Mouse (Mus musculus) E14TG2a.4 (cell line): ENCODE data around the gene Exoc4.

Experiments used
- CTCF ChIP-seq: conservative IDR thresholded peaks from 2 replicates; pipeline ENCODE4 v1.5.1; 2014; ENCODE audit warnings: low read length
- NANOG ChIP-seq: IDR thresholded peaks from 2 replicates; pipeline ENCODE4 v1.6.1; 2014; ENCODE audit warnings: borderline replicate concordance, low read length, mixed read lengths

- TF ChIP-seq CTCF: no peak
- no peak for TF ChIP-seq NANOG
These were observed 227.2 kb downstream of the Exoc4 start for GRCm38 (mm10) chr6:33476134-33476533.
